Mouse (Mus musculus): ENCODE measurements around the gene Cop1.

GRCm38 (mm10) chr1:159390049-159390448 is 157.9 kb downstream of the Cop1 start:
- TF ChIP-seq POLR2A (IDR thresholded peaks at IDR 0.05; ENCODE audit: low read depth, low read length) (no peak), CTCF (IDR thresholded peaks at IDR 0.05; ENCODE audit: borderline replicate concordance, insufficient read depth, low read length) (peak; percentile 59; the same call in 1 of the 2 replicates)

Data from embryonic fibroblast, embryonic 13.5 days (primary cell).